Mouse (Mus musculus) olfactory bulb, adult 2 months (tissue): ENCODE data around the gene Tmem232.

Source experiments
- CTCF ChIP-seq: fragments of 200-500 bp; IDR thresholded peaks from 2 replicates; pipeline ENCODE4 v1.5.1; 2012; ENCODE audit warnings: low read depth, mild to moderate bottlenecking, low read length, moderate library complexity; ENCODE audit not compliant: insufficient read depth
- POLR2A ChIP-seq: fragments of 200-500 bp; IDR thresholded peaks from 2 replicates; pipeline ENCODE4 v1.6.1; 2012; ENCODE audit warnings: mild to moderate bottlenecking, low read depth, low read length, moderate library complexity; ENCODE audit not compliant: insufficient read depth

- TF ChIP-seq CTCF (no peak), POLR2A (no peak)
Measured at GRCm38 (mm10) chr17:65384411-65384962, 156.1 kb downstream of the Tmem232 start.
